Mouse (Mus musculus) myocyte (in vitro differentiated cells): Measurements from ENCODE around the gene Banp. TPM values are rescaled to one million over a fixed set of nuclear protein-coding genes. Genes with fewer than 3 reads are reported as not detected.
A peak's percentile ranks its signal among the peaks of the same experiment; 100 is the strongest.

Experiments
- H3K27me3 ChIP-seq: one replicate; pipeline ENCODE4 v1.6.1; 2011; ENCODE audit not compliant: control insufficient read depth, insufficient read depth, insufficient read length
- H3K36me3 ChIP-seq: one replicate; pipeline ENCODE4 v1.6.1; 2011; ENCODE audit not compliant: control insufficient read depth, insufficient read depth
- H3K4me2 ChIP-seq: one replicate; pipeline ENCODE4 v1.6.1; 2011; ENCODE audit warnings: low read depth, control low read depth
- H3K4me3 ChIP-seq: one replicate; pipeline ENCODE4 v1.5.1; 2011; ENCODE audit warnings: mild to moderate bottlenecking, control low read depth, moderate library complexity
- H3K79me2 ChIP-seq: one replicate; pipeline ENCODE4 v1.6.1; 2011; ENCODE audit not compliant: control insufficient read depth, insufficient read depth
- H3ac ChIP-seq: one replicate; pipeline ENCODE4 v1.6.1; 2011; ENCODE audit not compliant: control insufficient read depth, insufficient read length
- CEBPB ChIP-seq: IDR thresholded peaks from 2 replicates; pipeline ENCODE4 v1.6.1; 2011; ENCODE audit warnings: mild to moderate bottlenecking, moderate library complexity; ENCODE audit not compliant: poor library complexity, insufficient read depth, severe bottlenecking
- E2F4 ChIP-seq: IDR thresholded peaks from one replicate; pipeline ENCODE4 v1.6.1; 2011; ENCODE audit warnings: mild to moderate bottlenecking, control low read depth, moderate library complexity; ENCODE audit not compliant: insufficient read depth
- MAX ChIP-seq: IDR thresholded peaks from one replicate; pipeline ENCODE4 v1.6.1; 2011; ENCODE audit warnings: low read depth, mild to moderate bottlenecking, control low read depth
- MYOD1 ChIP-seq, 3 experiments: IDR thresholded peaks; one replicate each; pipeline ENCODE4 v1.6.1; 2011; ENCODE audit warnings: control low read depth in 2 of 3, low read depth in 2 of 3, mild to moderate bottlenecking in 2 of 3, moderate library complexity in 1 of 3; ENCODE audit not compliant: insufficient read length in 2 of 3, control insufficient read depth in 1 of 3
- MYOG ChIP-seq, 3 experiments: IDR thresholded peaks; one replicate each; pipeline ENCODE4 v1.6.1; 2011; ENCODE audit warnings: control low read depth in 2 of 3, low read depth in 2 of 3, mild to moderate bottlenecking in 2 of 3; ENCODE audit not compliant: insufficient read length in 2 of 3, control insufficient read depth in 1 of 3, insufficient read depth in 1 of 3
- POLR2A ChIP-seq: IDR thresholded peaks from one replicate; pipeline ENCODE4 v1.6.1; 2011; ENCODE audit warnings: low read depth, mild to moderate bottlenecking, control low read depth, moderate library complexity; ENCODE audit not compliant: insufficient read length
- POLR2AphosphoS2 ChIP-seq: IDR thresholded peaks from one replicate; pipeline ENCODE4 v1.6.1; 2011; ENCODE audit warnings: low read depth, control low read depth; ENCODE audit not compliant: insufficient read length
- REST ChIP-seq: IDR thresholded peaks from one replicate; pipeline ENCODE4 v1.6.1; 2011; ENCODE audit warnings: mild to moderate bottlenecking, control low read depth, moderate library complexity; ENCODE audit not compliant: insufficient read depth, insufficient read length
- SRF ChIP-seq: IDR thresholded peaks from one replicate; pipeline ENCODE4 v1.6.1; 2011; ENCODE audit warnings: low read depth; ENCODE audit not compliant: control insufficient read depth, insufficient read length
- TCF12 ChIP-seq: IDR thresholded peaks from one replicate; pipeline ENCODE4 v1.6.1; 2011; ENCODE audit warnings: mild to moderate bottlenecking, control low read depth; ENCODE audit not compliant: poor library complexity, insufficient read depth, severe bottlenecking
- TCF3 ChIP-seq: IDR thresholded peaks from one replicate; pipeline ENCODE4 v1.6.1; 2011; ENCODE audit warnings: low read depth, control low read depth; ENCODE audit not compliant: insufficient read length
- USF1 ChIP-seq: IDR thresholded peaks from one replicate; pipeline ENCODE4 v1.6.1; 2011; ENCODE audit warnings: low read depth, mild to moderate bottlenecking, control low read depth, moderate library complexity
- polyA plus RNA-seq: library from polyadenylated mRNA; unstranded; fragments of >200 nt; fragmentation: generic; extraction: Trizol; gene quantifications from one replicate; pipeline ENCODE4 v1.2.1, GENCODE M21; 2012; ENCODE audit warnings: missing spikeins

Gene Banp
- polyA plus RNA-seq, 1 experiment = 30.3 TPM

- H3K79me2 ChIP-seq = no peaks in the 10 kb centered on the region
- H3K36me3 ChIP-seq = no peaks in the 10 kb centered on the region
- no peak overlapping the region for H3ac ChIP-seq
- H3K27me3 ChIP-seq = no peaks in the 10 kb centered on the region
- no peak overlapping the region for H3K4me3 ChIP-seq
- TF ChIP-seq CEBPB (no peak), E2F4 (no peak), MAX (no peak), POLR2AphosphoS2 (no peak), TCF12 (no peak), MYOG (IDR thresholded peaks at IDR 0.05; ENCODE audit: control insufficient read depth in 1 of 3, insufficient read depth in 1 of 3, insufficient read length in 2 of 3, low read depth in 2 of 3) (no peak)
- peak overlapping the region; percentile 1 for H3K4me2 ChIP-seq
Measured at GRCm38 (mm10) chr8:121932668-121933520, 16.7 kb upstream of the Banp start.

- no peak overlapping the region for H3ac ChIP-seq
- H3K4me3 ChIP-seq = no peak overlapping the region
- no peak overlapping the region for H3K4me2 ChIP-seq
- TF ChIP-seq POLR2AphosphoS2 (no peak), TCF3 (no peak), TCF12 (no peak), REST (no peak), USF1 (no peak), POLR2A (no peak), SRF (no peak), E2F4 (no peak), MYOG (IDR thresholded peaks at IDR 0.05; ENCODE audit: control insufficient read depth in 1 of 3, insufficient read depth in 1 of 3, insufficient read length in 2 of 3, low read depth in 2 of 3) (no peak), MYOD1 (IDR thresholded peaks at IDR 0.05; ENCODE audit: control insufficient read depth in 1 of 3, insufficient read length in 2 of 3, low read depth in 2 of 3) (no peak), CEBPB (no peak), MAX (no peak)
- no peaks in the 10 kb centered on the region for H3K27me3 ChIP-seq
- no peaks in the 10 kb centered on the region for H3K79me2 ChIP-seq
- H3K36me3 ChIP-seq = no peaks in the 10 kb centered on the region
Measured at GRCm38 (mm10) chr8:121934506-121934905, 15.0 kb upstream of the Banp start.

- TF ChIP-seq POLR2A (no peak), CEBPB (no peak), MYOD1 (IDR thresholded peaks at IDR 0.05; ENCODE audit: control insufficient read depth in 1 of 3, insufficient read length in 2 of 3, low read depth in 2 of 3) (no peak), TCF12 (no peak), USF1 (no peak), MAX (no peak), SRF (no peak), MYOG (IDR thresholded peaks at IDR 0.05; ENCODE audit: control insufficient read depth in 1 of 3, insufficient read depth in 1 of 3, insufficient read length in 2 of 3, low read depth in 2 of 3) (no peak), POLR2AphosphoS2 (no peak)
- H3K4me3 ChIP-seq = no peak overlapping the region
- no peaks in the 10 kb centered on the region for H3K27me3 ChIP-seq
- no peak overlapping the region for H3ac ChIP-seq
- no peaks in the 10 kb centered on the region for H3K36me3 ChIP-seq
- H3K4me2 ChIP-seq = no peak overlapping the region
- no peaks in the 10 kb centered on the region for H3K79me2 ChIP-seq
Measured at GRCm38 (mm10) chr8:121934923-121935322, 14.6 kb upstream of the Banp start.

- H3K4me2 ChIP-seq = no peak overlapping the region
- no peak overlapping the region for H3ac ChIP-seq
- no peak overlapping the region for H3K4me3 ChIP-seq
- TF ChIP-seq SRF (no peak), REST (no peak), MAX (no peak)
- no peaks in the 10 kb centered on the region for H3K27me3 ChIP-seq
- no peaks in the 10 kb centered on the region for H3K36me3 ChIP-seq
- H3K79me2 ChIP-seq = no peaks in the 10 kb centered on the region
Measured at GRCm38 (mm10) chr8:121935341-121936294, 13.9 kb upstream of the Banp start.
